Mouse (Mus musculus) liver, postnatal 0 days (tissue): Measurements from ENCODE around the gene Itpr2. TPM values are rescaled to one million over a fixed set of nuclear protein-coding genes. Genes with fewer than 3 reads are reported as not detected.

ENCODE experiments used
- ATAC-seq: fragments of 200-750 bp; cut with Nextera tagmentation; 2 replicates; pipeline ENCODE4 v1.8.0; 2017; ENCODE audit warnings: mild to moderate bottlenecking, moderate library complexity
- DNase-seq: peaks from one replicate; pipeline ENCODE4 v3.0.0-alpha.2; 2016
- H3K27ac ChIP-seq: fragments of 300-500 bp; sonication (generic); 2 replicates; pipeline ENCODE4 v1.5.1; 2014; ENCODE audit warnings: antibody characterized with exemption, moderate library complexity, mild to moderate bottlenecking, low read depth
- H3K27me3 ChIP-seq: fragments of 300-500 bp; sonication (generic); 2 replicates; pipeline ENCODE4 v1.6.1; 2014; ENCODE audit warnings: low read length, control low read depth, mixed read lengths; ENCODE audit not compliant: insufficient read depth
- H3K36me3 ChIP-seq: fragments of 300-500 bp; sonication (generic); replicated peaks from 2 replicates; pipeline ENCODE4 v1.6.1; 2014; ENCODE audit warnings: mild to moderate bottlenecking, control low read depth, low read length, moderate library complexity, mixed read lengths; ENCODE audit not compliant: insufficient read depth
- H3K4me1 ChIP-seq: fragments of 300-500 bp; sonication (generic); 2 replicates; pipeline ENCODE4 v1.6.1; 2014; ENCODE audit warnings: antibody characterized with exemption, mild to moderate bottlenecking, control low read depth; ENCODE audit not compliant: insufficient read depth
- H3K4me2 ChIP-seq: fragments of 300-500 bp; sonication (generic); 2 replicates; pipeline ENCODE4 v1.6.1; 2014; ENCODE audit warnings: low read depth, mild to moderate bottlenecking, low read length, moderate library complexity, mixed read lengths
- H3K4me3 ChIP-seq: fragments of 300-500 bp; sonication (generic); 2 replicates; pipeline ENCODE4 v1.5.1; 2014; ENCODE audit warnings: low read depth, low read length
- H3K9ac ChIP-seq: fragments of 300-500 bp; sonication (generic); replicated peaks from 2 replicates; pipeline ENCODE4 v1.6.1; 2014; ENCODE audit warnings: mild to moderate bottlenecking, moderate library complexity
- H3K9me3 ChIP-seq: fragments of 300-500 bp; sonication (generic); 2 replicates; pipeline ENCODE4 v1.6.1; 2016; ENCODE audit warnings: mild to moderate bottlenecking, control low read depth, low read length, mixed read lengths
- CTCF ChIP-seq: sonication (generic); IDR thresholded peaks from 2 replicates; pipeline ENCODE4 v1.5.1; 2016; ENCODE audit warnings: antibody characterized with exemption, low read depth
- EP300 ChIP-seq: IDR thresholded peaks from 2 replicates; pipeline ENCODE4 v1.6.1; 2016; ENCODE audit warnings: antibody characterized with exemption, low read depth, mild to moderate bottlenecking
- WGBS: fragments of 180-500 bp; shearing (Covaris S2); extraction: QIAGEN DNeasy Blood & Tissue Kit; methylation state at CpG from one replicate; pipeline ENCODE4 v1.1.7; 2014; ENCODE audit not compliant: insufficient replicate concordance; 5-methylcytosine and 5-hydroxymethylcytosine counted together
- polyA plus RNA-seq: library from polyadenylated mRNA; unstranded; fragments of >200 nt; fragmentation: Nextera tagmentation; extraction: Ambion mirVana; gene quantifications from 2 replicates; pipeline ENCODE4 v1.2.1, GENCODE M21; 2015

Gene Itpr2
- polyA plus RNA-seq, 1 experiment from 2014 or later = 13.8 TPM

DNA sequence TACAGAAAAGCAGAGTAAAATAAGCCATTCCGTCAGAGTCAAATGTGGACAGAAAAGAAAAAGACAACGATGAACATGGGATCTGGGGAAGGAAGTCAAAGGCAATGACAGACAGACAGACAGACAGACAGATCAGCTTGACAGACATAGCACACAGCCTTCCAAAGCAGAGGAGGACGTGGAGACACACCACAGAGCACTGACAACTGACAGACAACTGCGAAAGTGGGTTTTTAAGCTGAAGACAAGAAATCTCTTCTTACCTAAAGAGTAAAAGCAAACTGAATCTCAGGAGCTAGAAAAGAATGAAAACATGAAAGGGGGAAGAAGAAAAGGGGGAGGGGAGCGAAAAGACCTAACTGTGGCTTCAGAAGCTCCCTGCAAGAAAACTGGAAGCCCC is 243.3 kb downstream of the Itpr2 start:
- DNase-seq (no peak), ATAC-seq (no peak)
- no peaks in the 10 kb centered on the region for H3K36me3 ChIP-seq
- 87% methylated on average over 5 of the region's 5 CpGs for WGBS
- peaks cover 6% of the 10 kb centered on the region for H3K4me1 ChIP-seq
- no peak overlapping the region for H3K4me3 ChIP-seq
- H3K27me3 ChIP-seq = no peaks in the 10 kb centered on the region
- H3K4me2 ChIP-seq = no peak overlapping the region
- peaks cover 5% of the 10 kb centered on the region; the same call in 1 of the 2 replicates for H3K9me3 ChIP-seq
- H3K9ac ChIP-seq = no peak overlapping the region
- no peak overlapping the region for H3K27ac ChIP-seq
- TF ChIP-seq CTCF = no peak
- no peak for TF ChIP-seq EP300

- no peak overlapping the region for H3K27ac ChIP-seq
- no peak overlapping the region for H3K4me2 ChIP-seq
- WGBS = 91% methylated on average over 3 of the region's 3 CpGs
- no peak for ATAC-seq
- no peak for TF ChIP-seq EP300
- TF ChIP-seq CTCF = peak; percentile 47; the same call in 1 of the 2 replicates
- no peak overlapping the region for H3K4me3 ChIP-seq
- H3K9ac ChIP-seq = no peak overlapping the region
- no peak for DNase-seq
- H3K36me3 ChIP-seq = no peaks in the 10 kb centered on the region
- peaks cover 6% of the 10 kb centered on the region for H3K4me1 ChIP-seq
- H3K9me3 ChIP-seq = peaks cover 5% of the 10 kb centered on the region; the same call in 1 of the 2 replicates
- no peaks in the 10 kb centered on the region for H3K27me3 ChIP-seq
These were observed 243.8 kb downstream of the Itpr2 start for GRCm38 (mm10) chr6:146258261-146258660.

DNA sequence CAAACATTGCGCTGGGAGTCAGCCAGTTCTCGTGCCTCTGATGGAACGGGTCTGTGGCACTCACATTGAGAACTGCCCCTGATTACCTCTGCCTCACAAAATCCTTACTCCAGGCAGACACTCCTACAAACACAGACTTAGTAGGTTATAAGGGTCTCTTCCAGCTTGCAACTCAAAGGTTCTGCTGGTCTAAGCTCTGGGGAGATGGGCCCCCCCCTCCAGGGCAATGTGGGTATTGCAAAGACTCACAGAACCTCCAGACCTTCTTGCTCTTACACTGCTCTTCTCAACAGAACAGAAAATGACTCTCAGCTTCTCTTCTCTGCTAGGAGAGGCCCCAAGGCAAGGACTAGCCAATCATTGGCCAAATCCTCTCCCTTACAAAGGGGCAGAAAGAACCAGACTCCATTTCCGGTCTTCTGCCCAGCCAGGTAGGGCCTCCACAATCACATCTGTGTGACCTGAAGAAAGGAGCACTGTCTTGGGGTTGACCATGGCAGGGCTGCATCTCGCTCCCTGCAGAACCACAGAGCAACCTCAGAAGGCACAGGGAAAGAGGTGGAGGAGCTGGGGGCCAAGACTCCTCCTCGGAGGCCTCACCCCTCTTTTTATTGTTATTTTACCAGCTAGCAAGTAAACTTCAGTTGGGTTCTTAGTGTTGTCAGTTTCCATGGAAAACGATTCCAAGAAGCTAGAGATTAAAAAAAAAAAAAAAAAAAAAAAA is 244.9 kb downstream of the Itpr2 start:
- H3K9ac ChIP-seq = no peak overlapping the region
- peaks cover 6% of the 10 kb centered on the region for H3K4me1 ChIP-seq
- no peak overlapping the region for H3K4me3 ChIP-seq
- no peak overlapping the region; the same call in 1 of the 2 replicates for H3K27ac ChIP-seq
- DNase-seq (peak; percentile 60), ATAC-seq (peak; percentile 73)
- TF ChIP-seq EP300 (no peak), CTCF (peak; percentile 65)
- H3K27me3 ChIP-seq = no peaks in the 10 kb centered on the region
- H3K9me3 ChIP-seq = peaks cover 5% of the 10 kb centered on the region; the same call in 1 of the 2 replicates
- WGBS = 84% methylated on average over 7 of the region's 7 CpGs
- H3K4me2 ChIP-seq = 0 out of 2 replicates have a peak overlapping the region, but pooled peaks have one; percentile 19
- no peaks in the 10 kb centered on the region for H3K36me3 ChIP-seq

- H3K4me2 ChIP-seq = peak overlapping the region; percentile 19; the same call in 1 of the 2 replicates
- peak; percentile 73 for ATAC-seq
These were observed 245.6 kb downstream of the Itpr2 start for GRCm38 (mm10) chr6:146256401-146256800.

DNA sequence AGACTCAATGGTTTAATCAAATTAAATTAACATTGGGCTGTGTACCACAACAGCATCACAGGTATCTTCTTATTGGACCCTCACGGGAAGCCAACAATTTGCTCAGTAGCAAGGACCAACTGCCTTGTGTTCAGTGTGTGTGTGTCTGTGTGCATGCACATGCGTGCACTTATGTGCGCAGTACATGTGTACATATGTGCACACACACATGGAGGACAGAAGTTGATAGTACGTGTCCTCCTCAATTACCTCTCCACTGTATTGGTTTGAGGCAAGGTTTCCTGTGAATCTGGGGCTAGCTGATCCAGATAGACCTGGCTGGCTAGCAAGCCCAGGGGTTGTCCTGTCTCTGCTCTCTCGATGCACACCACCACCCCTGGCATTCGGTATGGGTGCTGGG is 246.4 kb downstream of the Itpr2 start:
- H3K4me2 ChIP-seq = no peak overlapping the region
- H3K4me3 ChIP-seq = no peak overlapping the region
- no peak overlapping the region for H3K9ac ChIP-seq
- DNase-seq (no peak), ATAC-seq (no peak)
- peaks cover 5% of the 10 kb centered on the region; the same call in 1 of the 2 replicates for H3K9me3 ChIP-seq
- peaks cover 3% of the 10 kb centered on the region for H3K4me1 ChIP-seq
- H3K27ac ChIP-seq = no peak overlapping the region
- TF ChIP-seq CTCF = no peak
- TF ChIP-seq EP300 = no peak
- H3K27me3 ChIP-seq = no peaks in the 10 kb centered on the region
- no peaks in the 10 kb centered on the region for H3K36me3 ChIP-seq
- WGBS = 93% methylated on average over 6 of the region's 6 CpGs

More at GRCm38 (mm10) chr6:146256401-146256800, 245.6 kb downstream of the Itpr2 start:
- WGBS = 37% methylated on average over 2 of the region's 2 CpGs
- Histone ChIP-seq H3K9me3 (peaks cover 5% of the 10 kb centered on the region; the same call in 1 of the 2 replicates), H3K27ac (no peak overlapping the region), H3K4me3 (no peak overlapping the region), H3K36me3 (no peaks in the 10 kb centered on the region), H3K4me1 (peaks cover 6% of the 10 kb centered on the region), H3K27me3 (no peaks in the 10 kb centered on the region), H3K9ac (no peak overlapping the region)
- no peak for DNase-seq
- TF ChIP-seq CTCF (no peak), EP300 (no peak)

GRCm38 (mm10) chr6:146254931-146255330 is 247.1 kb downstream of the Itpr2 start:
- no peaks in the 10 kb centered on the region for H3K27me3 ChIP-seq
- no peak overlapping the region for H3K27ac ChIP-seq
- H3K4me3 ChIP-seq = no peak overlapping the region
- peaks cover 5% of the 10 kb centered on the region; the same call in 1 of the 2 replicates for H3K9me3 ChIP-seq
- TF ChIP-seq CTCF (no peak), EP300 (no peak)
- H3K9ac ChIP-seq = no peak overlapping the region
- H3K36me3 ChIP-seq = no peaks in the 10 kb centered on the region
- no peak for ATAC-seq
- H3K4me1 ChIP-seq = peaks cover 2% of the 10 kb centered on the region; the same call in 1 of the 2 replicates
- no peak overlapping the region for H3K4me2 ChIP-seq
- DNase-seq = no peak
- WGBS = 91% methylated on average over 9 of the region's 9 CpGs
